ENCODE assay signal across 27 mouse cellular contexts in genomic region chrX:130866506-130866905, GRCm38 (mm10).
"Had no signal": no experiment of that assay in that cellular context is flagged by ENCODE, and none has a peak within 500 bp of the region (broad histone marks: within the 10 kb centered on the region; RNA-seq: fewer than 3 reads in every experiment).

No protein-coding gene starts in this region.

- H3K9me3 ChIP-seq: heart, embryonic 10.5 days; heart, embryonic 12.5 days; hindbrain, embryonic 10.5 days; hindbrain, embryonic 12.5 days; intestine, embryonic 15.5 days; limb, embryonic 10.5 days; limb, embryonic 12.5 days; liver, embryonic 13.5 days had no signal

- H3K4me2 ChIP-seq: heart, embryonic 12.5 days; hindbrain, embryonic 12.5 days; hindbrain, embryonic 14.5 days; intestine, embryonic 15.5 days; limb, embryonic 12.5 days; liver, embryonic 11.5 days; liver, embryonic 13.5 days had no signal

- H3K36me3 ChIP-seq: heart, embryonic 10.5 days; heart, embryonic 12.5 days; hindbrain, embryonic 10.5 days; hindbrain, embryonic 12.5 days; intestine, embryonic 15.5 days; limb, embryonic 10.5 days; limb, embryonic 12.5 days; liver, embryonic 13.5 days had no signal

- H3K9ac ChIP-seq: heart, embryonic 12.5 days; hindbrain, embryonic 12.5 days; hindbrain, embryonic 14.5 days; intestine, embryonic 15.5 days; limb, embryonic 12.5 days; liver, embryonic 13.5 days had no signal

- H3K4me3 ChIP-seq: gastrocnemius, adult 2 months; heart, embryonic 10.5 days; heart, embryonic 12.5 days; hindbrain, embryonic 10.5 days; hindbrain, embryonic 12.5 days; intestine, embryonic 15.5 days; layer of hippocampus, adult 2 months; limb, embryonic 10.5 days; limb, embryonic 12.5 days; liver, embryonic 13.5 days had no signal

- DNase-seq: gastrocnemius, adult 2 months; gastrocnemius, postnatal 14 days; gastrocnemius, postnatal 36 days; heart, adult 18-20 months; heart, postnatal 10 days; heart, postnatal 4 days; kidney, adult 18-20 months; kidney, adult 8-10 months; kidney, postnatal 10 days; kidney, postnatal 25 days; kidney, postnatal 4 days; layer of hippocampus, postnatal 36 days; liver; liver, embryonic 13.5 days had no signal

- H3K27ac ChIP-seq: gastrocnemius, adult 2 months; heart, embryonic 10.5 days; hindbrain, embryonic 10.5 days; hindbrain, embryonic 12.5 days; hindbrain, embryonic 14.5 days; intestine, embryonic 15.5 days; layer of hippocampus, adult 2 months; limb, embryonic 10.5 days; limb, embryonic 12.5 days; liver, embryonic 13.5 days had no signal

- ATAC-seq: hindbrain, embryonic 16.5 days; inflammation-experienced regulatory T-cells, adult 6 months; intestine, embryonic 15.5 days; intestine, postnatal 0 days had no signal

- H3K4me1 ChIP-seq: heart, embryonic 10.5 days; heart, embryonic 12.5 days; hindbrain, embryonic 10.5 days; hindbrain, embryonic 12.5 days; intestine, embryonic 15.5 days; limb, embryonic 10.5 days; limb, embryonic 12.5 days; liver, embryonic 13.5 days had no signal

- H3K27me3 ChIP-seq: heart, embryonic 12.5 days; hindbrain, embryonic 12.5 days; intestine, embryonic 15.5 days; limb, embryonic 12.5 days; liver, embryonic 13.5 days had no signal
